Mouse (Mus musculus): ENCODE data around the gene Tmem109.

Tmem109 gene

DNA sequence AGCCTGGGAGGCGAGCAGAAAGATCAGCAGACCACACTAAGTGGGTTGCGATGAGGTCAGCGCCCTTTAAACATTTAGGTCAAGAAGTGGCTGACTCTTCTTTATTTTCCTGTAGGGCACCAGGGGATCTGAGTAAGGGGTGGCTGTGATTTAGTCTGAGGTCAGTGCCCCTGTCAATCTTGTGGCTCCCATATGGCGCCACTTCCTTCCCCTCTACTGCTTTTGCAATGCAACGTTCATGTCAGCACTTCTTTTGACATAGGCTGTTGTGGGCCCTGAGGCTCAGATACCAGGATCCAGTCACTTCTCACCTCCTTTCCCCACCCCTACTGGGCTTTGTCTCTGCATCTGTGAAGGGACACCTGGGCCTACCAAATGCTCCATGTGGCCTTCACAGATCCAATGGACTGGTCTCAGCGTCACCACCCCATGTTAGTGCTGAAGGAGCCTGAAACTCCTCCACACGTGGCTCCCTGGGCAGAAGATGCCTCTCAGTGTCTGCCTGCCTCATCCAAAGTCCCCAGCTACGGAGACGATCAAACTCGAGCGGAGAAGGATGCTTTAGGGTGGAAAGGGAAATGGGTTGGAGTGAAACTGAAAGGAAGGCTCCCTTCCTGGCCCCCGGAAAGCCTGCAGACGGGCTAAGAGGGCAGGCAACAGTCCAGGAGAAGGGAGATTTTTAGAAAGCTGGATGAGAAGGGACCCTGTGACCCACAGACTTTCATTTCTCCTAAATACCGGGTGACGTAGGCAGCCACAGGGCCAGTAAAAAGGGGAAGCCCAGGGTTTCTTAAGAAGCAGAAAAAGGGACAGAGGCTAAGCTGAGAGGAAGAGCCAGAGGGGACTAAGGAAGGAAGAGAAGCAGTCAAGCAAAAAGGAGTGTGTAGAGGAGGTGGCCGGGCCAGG lies 39.8 kb downstream of the Tmem109 start:
- DNase-seq (ENCODE audit: low read depth, low spot score) = no peak

DNA sequence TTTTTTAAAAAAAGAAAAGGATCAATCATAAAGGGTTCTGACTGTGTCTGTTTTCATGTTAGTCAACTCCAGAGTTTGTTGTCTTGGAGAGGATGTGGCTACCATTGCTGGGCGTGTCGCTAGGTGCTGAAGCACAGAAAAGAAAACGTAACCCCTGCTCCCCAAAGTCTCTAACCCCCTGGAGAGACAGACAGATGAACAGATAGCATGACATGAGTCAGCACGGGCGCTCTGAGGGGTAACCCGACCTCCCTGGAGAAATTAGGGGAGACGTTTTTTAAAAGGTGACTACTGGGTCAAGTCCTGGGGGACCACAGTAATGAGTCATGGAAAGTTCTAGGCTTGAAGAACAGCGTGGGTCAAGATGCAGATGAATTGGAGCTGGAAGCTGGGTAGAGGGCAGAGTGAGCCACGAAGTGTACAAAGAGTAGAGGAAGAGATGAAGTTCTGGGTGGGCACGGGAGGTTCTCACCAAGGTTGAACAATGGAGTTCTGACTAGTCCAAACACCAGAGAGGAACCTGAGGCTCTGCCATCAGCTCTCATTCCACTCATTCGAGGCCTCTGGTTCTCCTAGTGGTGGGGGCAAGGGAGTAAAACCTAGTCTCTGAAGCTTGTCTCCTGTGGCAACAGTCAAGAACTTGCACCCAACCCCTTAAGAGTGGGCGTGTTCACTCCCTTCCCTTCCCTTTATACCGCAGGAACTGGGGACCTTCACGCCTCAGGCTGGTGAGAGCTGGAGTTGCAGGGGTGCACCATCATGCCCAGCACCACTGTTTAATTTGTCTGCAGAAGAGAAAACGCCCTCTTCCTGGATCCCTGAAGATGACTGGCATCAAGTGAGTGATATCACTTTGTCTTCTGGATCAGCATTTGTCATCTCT lies 42.5 kb downstream of the Tmem109 start, which contains the start of gene Slc15a3:
Slc15a3 (plus strand) TSS at position 718 of the 883 bp plus-strand sequence.
- no peak for DNase-seq (ENCODE audit: low read depth, low spot score)

DNA sequence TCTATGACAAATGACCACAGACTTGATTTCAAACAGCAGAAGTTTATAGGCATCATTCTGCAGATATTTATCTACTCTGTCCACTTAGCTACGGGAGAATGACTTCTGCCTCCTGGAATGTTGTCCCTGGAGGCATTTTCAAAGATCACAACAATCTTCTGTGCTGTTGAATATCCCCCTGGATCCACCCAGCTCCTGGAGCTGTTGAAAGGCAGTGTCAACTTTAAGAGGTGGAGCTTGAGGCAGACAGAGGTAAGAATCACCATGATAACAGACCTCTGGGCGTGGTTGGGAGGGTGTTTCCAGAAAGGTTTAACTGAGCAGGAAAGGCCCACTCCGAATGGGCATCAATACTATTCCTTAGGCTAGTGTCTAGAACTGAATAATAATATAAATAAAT lies 46.1 kb downstream of the Tmem109 start:
- DNase-seq (ENCODE audit: low read depth, low spot score) = no peak

DNA sequence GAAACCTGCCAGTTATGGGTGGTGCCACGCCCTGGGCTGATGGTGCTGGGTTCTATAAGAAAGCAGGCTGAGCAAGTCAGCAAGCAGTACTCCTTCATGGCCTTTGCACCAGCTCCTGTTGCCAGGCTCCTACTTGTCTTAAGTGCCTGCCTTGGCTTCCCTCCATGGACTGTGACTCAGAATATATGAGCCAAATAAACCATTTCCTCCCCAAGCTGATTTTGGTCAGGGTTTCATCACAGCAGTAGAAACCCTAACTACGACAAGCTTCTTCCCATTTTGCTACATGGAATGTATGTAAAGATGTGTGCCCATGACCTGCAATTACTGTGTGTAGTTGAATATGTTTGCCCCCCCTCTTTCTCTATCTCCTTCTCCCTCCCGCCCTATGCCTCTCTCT lies 48.2 kb downstream of the Tmem109 start:
- no peak for DNase-seq (ENCODE audit: low read depth, low spot score)

DNA sequence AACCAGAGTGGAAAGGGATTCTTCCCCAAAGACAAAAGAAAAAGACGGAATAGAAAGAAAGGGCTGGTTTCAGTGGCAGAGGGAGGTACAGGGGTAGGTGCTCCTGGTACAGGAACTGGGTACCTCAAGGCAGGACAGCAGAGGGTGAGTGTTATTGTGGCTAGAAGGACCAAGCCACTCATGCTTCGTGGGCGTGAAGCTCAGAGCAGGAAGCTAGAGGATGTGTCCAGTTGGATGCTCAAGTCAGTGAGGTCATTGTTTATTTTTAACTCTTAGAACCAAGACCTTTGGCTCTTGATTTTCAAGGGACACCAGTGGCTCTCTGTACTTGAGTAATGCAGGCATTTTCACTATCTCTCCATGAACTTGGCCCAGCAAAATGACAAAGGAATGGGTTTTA lies 49.8 kb downstream of the Tmem109 start:
- DNase-seq (ENCODE audit: low read depth, low spot score) = no peak

DNA sequence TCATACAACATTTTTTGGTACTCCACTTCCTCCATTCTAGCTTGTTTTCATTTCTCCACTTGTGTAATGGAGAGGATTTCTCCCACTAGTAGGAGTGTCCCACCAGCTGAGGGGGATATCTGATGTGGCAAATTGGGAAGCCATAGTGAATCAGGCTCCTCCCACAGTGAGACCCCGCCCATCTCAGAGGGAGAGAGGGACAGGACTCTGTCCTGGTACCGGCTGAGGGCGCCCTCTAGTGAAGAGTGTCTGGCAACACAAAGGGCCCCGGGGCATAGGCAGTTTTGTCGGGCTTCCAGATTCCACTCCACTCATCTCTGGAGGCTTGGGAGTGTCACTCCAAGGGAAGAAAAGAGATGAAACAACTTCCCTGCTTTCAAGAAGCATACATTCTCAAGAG lies 50.4 kb downstream of the Tmem109 start:
- DNase-seq (ENCODE audit: low read depth, low spot score) = no peak

DNA sequence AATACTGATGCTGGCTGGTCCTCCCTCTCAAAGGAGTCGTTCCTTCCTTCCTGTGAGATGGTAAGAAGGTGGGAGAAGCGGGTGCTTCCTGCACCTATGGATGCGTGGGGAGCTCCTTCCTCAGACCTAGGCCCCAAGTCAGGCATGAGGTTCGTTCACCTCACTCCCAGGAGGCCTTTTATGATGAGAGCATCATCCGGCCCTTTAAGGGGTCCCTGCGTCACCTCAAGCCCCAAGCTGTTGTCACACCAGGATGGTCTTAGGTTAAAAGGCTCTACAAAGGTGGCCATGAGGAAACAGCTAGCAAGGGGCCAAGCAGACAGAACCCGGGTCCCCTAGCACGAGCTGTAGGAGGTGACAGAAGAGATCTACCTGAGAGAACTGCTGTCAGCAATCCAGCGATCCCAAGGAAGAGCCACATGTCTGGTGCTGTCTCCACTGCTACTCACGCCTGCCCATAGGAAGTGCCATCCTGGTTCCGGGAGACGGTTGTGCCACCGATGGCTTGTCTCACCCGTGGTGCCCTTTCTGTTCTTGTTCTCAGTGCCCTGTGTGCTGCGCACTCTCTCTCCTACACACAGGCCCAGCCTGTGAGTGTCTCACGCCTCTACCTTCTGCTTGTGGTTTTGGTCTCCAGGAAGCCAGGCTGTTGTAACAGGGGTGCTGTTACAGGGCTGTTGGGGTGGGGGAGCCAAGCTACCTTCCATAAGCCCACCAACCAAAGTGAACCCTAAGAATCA lies 52.2 kb downstream of the Tmem109 start, which contains the start of gene Cd6:
Cd6 (minus strand) TSS at position 623 of the 740 bp plus-strand sequence.
- DNase-seq (ENCODE audit: low read depth, low spot score) = no peak

DNA sequence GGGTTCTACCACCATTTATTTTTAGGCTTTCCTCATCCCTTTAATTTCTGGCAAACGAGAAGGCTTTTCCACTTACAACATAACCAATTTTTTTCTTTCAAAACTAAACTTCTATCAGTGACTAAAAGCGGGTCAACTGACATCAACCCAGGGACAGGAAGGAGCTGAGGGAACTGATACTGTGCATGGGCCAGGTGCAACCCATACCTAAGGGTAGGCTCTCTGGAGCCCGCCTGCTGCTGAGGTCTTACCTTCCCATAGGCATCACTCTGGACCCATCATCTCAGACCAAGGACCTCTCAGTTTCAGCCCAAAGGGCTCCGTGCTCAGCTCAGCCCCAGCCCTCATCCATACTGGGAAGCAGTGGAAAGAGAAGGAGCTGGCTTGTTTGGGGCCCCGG lies 53.5 kb downstream of the Tmem109 start:
- no peak for DNase-seq (ENCODE audit: low read depth, low spot score)

DNA sequence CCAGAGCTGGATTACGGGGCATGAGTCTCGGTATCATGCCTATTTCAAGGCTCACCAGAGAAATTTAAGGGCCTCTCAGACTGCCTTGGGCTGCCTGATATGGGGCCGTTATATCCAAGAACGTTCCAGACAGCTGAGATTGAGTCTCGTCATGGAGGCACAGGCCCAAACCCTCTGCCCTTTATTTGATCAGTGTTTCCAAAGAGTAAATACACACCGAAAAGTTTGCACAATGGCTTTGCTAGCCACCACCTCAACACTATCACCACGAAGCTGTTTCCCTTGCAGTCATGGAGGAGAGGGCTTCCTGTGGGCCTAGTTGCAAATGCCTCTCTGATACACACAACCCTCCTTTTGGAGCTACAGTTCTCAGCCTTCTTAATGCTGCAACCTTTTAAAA lies 57.7 kb downstream of the Tmem109 start:
- no peak for DNase-seq (ENCODE audit: low read depth, low spot score)

DNA sequence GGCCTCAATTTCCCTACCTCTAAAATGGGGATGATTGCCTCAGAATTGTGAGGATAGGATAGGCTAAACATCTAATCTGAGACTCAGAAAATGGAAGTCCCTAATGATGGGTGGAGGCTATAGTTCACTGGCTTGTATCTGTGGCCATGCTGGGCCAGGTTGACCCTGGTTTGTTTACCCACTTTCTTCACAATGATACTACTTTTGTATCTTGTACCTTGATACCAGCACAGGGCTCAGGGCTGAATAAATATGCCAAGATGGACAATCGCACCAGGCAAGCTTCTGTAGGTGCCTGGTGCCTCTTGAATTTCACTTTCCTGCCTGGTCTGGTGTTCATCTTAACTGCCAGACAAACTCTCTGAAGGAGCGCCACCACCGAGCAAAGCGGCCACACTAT lies 59.3 kb downstream of the Tmem109 start:
- no peak for DNase-seq (ENCODE audit: low read depth, low spot score)

DNA sequence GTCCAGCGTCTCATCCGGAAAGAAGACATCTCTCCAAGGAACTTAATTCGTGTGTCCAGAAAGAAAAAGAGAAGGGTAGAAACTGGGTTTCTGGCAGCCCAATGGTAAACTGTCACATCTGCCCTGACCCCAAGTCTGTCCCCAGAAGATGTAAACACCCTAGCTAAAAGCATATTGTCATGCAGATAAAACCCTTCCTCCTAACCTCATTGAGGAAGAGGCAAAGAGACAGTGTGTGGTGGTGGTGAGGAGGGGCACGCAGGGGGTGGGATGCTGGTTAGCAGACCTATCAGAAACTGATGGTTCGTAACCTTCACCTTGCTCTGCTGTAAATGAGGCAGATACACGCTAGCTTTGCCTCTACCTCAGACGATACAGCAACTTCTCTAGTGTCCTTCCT lies 60.5 kb downstream of the Tmem109 start:
- DNase-seq (ENCODE audit: low read depth, low spot score) = no peak
